Mouse (Mus musculus) kidney, embryonic 14.5 days (tissue): Measurements from ENCODE around the gene Hoxd12. TPM values are rescaled to one million over a fixed set of nuclear protein-coding genes. Genes with fewer than 3 reads are reported as not detected.

Experiments
- ATAC-seq: fragments of 200-750 bp; cut with Nextera tagmentation; 2 replicates; pipeline ENCODE4 v1.8.0; 2017; ENCODE audit warnings: moderate number of reproducible peaks, mild to moderate bottlenecking, moderate TSS enrichment, moderate library complexity; ENCODE audit not compliant: low FRiP score, low TSS enrichment
- H3K27ac ChIP-seq: fragments of 300-500 bp; sonication (generic); 2 replicates; pipeline ENCODE4 v1.5.1; 2014; ENCODE audit warnings: low read depth, mild to moderate bottlenecking, low read length, moderate library complexity, mixed read lengths
- H3K27me3 ChIP-seq: fragments of 300-500 bp; sonication (generic); 2 replicates; pipeline ENCODE4 v1.6.1; 2014; ENCODE audit warnings: mild to moderate bottlenecking, low read length; ENCODE audit not compliant: control insufficient read depth, insufficient read depth
- H3K36me3 ChIP-seq: fragments of 300-500 bp; sonication (generic); 2 replicates; pipeline ENCODE4 v1.6.1; 2014; ENCODE audit warnings: low read length, mixed read lengths; ENCODE audit not compliant: control insufficient read depth, insufficient read depth
- H3K4me1 ChIP-seq: fragments of 300-500 bp; sonication (generic); 2 replicates; pipeline ENCODE4 v1.6.1; 2014; ENCODE audit warnings: low read length, mixed read lengths; ENCODE audit not compliant: control insufficient read depth, insufficient read depth
- H3K4me2 ChIP-seq: fragments of 300-500 bp; sonication (generic); replicated peaks from 2 replicates; pipeline ENCODE4 v1.6.1; 2014; ENCODE audit warnings: low read depth, mild to moderate bottlenecking, low read length
- H3K4me3 ChIP-seq: fragments of 300-500 bp; sonication (generic); 2 replicates; pipeline ENCODE4 v1.5.1; 2014; ENCODE audit warnings: mild to moderate bottlenecking, low read length
- H3K9ac ChIP-seq: fragments of 300-500 bp; sonication (generic); 2 replicates; pipeline ENCODE4 v1.6.1; 2014; ENCODE audit warnings: low read depth, mild to moderate bottlenecking, low read length, moderate library complexity
- H3K9me3 ChIP-seq: fragments of 300-500 bp; sonication (generic); 2 replicates; pipeline ENCODE4 v1.6.1; 2016; ENCODE audit warnings: low read length; ENCODE audit not compliant: control insufficient read depth
- WGBS: fragments of 180-500 bp; shearing (Covaris S2); extraction: QIAGEN DNeasy Blood & Tissue Kit; methylation state at CpG from one replicate; pipeline ENCODE4 v1.1.7; 2014; 5-methylcytosine and 5-hydroxymethylcytosine counted together
- polyA plus RNA-seq: library from polyadenylated mRNA; unstranded; fragments of >200 nt; fragmentation: Nextera tagmentation; extraction: Ambion mirVana; gene quantifications from 2 replicates; pipeline ENCODE4 v1.2.1, GENCODE M21; 2014

Gene Hoxd12
- polyA plus RNA-seq, 1 experiment from 2014 or later = 7.2 TPM

DNA sequence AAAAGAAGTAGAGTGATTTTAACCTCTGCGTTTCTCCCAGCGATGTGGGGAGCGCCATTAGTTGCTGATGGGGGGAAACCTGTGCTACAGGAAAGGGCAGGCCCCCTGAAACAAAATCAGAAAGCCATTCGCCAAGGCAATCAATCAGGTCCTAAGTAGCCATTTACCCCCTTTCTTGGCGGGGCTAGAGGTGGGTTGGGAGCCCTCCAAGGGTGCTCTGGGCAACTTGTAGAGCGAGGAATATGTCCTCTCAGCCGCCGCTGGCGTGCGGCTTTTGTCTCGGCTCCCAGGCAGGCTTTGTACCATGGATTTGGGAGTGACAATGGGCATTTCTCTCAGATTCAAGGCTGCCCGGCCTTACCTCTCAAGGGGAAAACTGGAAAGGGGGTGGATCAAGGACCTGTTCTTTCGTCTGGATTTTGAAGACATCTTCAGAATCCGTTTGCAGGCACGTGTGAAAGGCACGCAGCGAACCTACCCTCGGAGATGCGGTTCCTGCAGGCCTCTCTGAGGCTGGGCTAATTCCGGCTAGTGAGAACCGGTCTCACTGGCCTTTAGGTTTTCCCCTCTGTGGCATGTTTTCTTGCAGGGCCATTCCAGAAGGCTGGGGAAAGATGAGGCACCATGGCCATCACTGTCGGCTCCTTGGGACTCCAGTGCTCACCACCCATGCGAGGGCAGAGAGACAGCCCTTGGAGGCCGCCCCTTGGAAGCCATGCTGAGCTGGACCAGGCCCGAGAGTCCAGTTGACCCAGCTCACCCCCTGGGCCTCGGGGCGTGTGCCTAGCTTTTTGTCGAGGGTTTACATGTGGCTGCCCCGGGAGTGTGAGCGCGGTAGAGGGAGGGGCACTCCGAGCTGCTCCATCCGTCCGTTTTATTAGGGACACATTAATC is 21.9 kb downstream of the Hoxd12 start:
- ATAC-seq = peak; percentile 28
- Histone ChIP-seq H3K4me3 (peak overlapping the region; percentile 85), H3K9me3 (no peaks in the 10 kb centered on the region), H3K9ac (peak overlapping the region; percentile 99), H3K27me3 (0 out of 2 replicates have a peak, but pooled peaks cover 3% of the 10 kb centered on the region), H3K36me3 (peaks cover 8% of the 10 kb centered on the region; the same call in 1 of the 2 replicates), H3K27ac (peak overlapping the region; percentile 99), H3K4me1 (peaks cover 31% of the 10 kb centered on the region; the same call in 1 of the 2 replicates), H3K4me2 (peak overlapping the region; percentile 85)
- 5% methylated on average over 34 of the region's 34 CpGs for WGBS

DNA sequence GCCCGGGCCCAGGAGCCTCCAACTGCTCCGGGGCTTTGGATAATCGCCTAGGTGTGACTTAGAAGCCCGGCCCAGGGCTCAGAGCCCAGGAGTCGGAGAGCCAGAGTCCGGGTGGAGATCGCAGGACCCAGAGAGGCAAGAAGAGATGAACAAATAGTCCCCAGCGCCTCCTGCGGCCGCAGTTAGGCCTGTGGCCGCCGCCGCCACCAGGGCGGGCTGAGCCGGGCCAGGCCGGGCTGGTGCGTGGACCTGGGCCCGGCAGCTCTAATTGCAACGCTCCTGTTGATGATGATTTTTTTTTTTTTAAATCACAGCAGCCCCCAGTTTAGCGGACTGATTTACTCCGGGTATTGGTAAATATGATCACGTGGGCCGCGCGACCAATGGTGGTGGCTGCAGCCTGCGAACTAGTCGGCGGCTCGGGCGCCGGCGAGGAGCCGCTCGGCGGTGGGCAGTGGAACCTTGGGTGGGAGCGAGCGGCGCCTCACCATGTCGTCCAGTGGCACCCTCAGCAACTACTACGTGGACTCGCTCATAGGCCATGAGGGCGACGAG is 22.8 kb downstream of the Hoxd12 start, which contains the start of gene Hoxd9:
Gene Hoxd9, plus strand, starts transcription at position 161 of the 555 bp plus-strand sequence.
- H3K9ac ChIP-seq = peak within 1 kb of the TSS; percentile 99
- H3K27me3 ChIP-seq = no peaks in the 10 kb centered on the region
- ATAC-seq = peak; percentile 52
- H3K36me3 ChIP-seq = peaks cover 8% of the 10 kb centered on the region; the same call in 1 of the 2 replicates
- H3K4me1 ChIP-seq = peaks cover 26% of the 10 kb centered on the region; the same call in 1 of the 2 replicates
- H3K4me3 ChIP-seq = peak within 1 kb of the TSS; percentile 85
- H3K4me2 ChIP-seq = peak within 1 kb of the TSS; percentile 85
- H3K27ac ChIP-seq = peak within 1 kb of the TSS; percentile 99
- WGBS = under 1% methylated on average over 43 of the region's 43 CpGs
- H3K9me3 ChIP-seq = no peaks in the 10 kb centered on the region

DNA sequence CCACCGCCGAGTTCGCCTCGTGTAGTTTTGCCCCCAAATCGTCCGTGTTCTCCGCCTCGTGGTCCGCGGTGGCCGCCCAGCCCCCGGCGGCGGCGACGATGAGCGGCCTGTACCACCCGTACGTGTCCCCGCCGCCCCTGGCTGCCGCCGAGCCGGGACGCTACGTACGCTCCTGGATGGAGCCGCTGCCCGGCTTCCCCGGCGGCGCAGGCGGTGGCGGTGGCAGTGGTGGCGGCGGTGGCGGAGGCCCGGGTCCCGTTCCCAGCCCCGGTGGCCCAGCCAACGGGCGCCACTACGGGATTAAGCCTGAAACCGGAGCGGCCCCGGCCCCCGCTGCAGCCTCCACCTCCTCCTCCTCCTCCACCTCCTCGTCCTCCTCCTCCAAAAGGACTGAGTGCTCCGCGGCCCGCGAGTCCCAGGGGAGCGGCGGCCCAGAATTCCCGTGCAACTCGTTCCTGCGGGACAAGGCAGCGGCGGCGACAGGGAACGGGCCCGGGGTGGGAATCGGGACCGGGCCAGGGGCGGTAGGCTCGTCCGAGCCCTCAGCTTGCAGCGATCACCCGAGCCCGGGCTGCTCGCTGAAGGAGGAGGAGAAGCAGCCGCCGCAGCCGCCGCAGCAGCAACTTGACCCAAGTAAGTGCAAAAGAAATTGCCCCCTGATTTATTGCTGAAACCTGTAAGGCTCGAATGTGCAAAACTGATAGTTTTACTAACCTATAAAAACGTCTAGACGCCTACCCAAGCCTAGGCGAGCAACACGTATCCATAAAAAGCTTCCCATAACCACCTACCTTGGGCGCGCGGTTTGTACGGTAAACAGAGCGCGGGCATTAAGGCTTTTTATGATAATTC is 23.6 kb downstream of the Hoxd12 start:
- peak overlapping the region; percentile 85 for H3K4me2 ChIP-seq
- no peaks in the 10 kb centered on the region for H3K9me3 ChIP-seq
- ATAC-seq = peak; percentile 37
- H3K27me3 ChIP-seq = no peaks in the 10 kb centered on the region
- H3K4me3 ChIP-seq = peak overlapping the region; percentile 85
- H3K4me1 ChIP-seq = peaks cover 26% of the 10 kb centered on the region; the same call in 1 of the 2 replicates
- peak overlapping the region; percentile 99 for H3K27ac ChIP-seq
- H3K36me3 ChIP-seq = peaks cover 8% of the 10 kb centered on the region; the same call in 1 of the 2 replicates
- under 1% methylated on average over 76 of the region's 86 CpGs for WGBS
- H3K9ac ChIP-seq = peak overlapping the region; percentile 99

DNA sequence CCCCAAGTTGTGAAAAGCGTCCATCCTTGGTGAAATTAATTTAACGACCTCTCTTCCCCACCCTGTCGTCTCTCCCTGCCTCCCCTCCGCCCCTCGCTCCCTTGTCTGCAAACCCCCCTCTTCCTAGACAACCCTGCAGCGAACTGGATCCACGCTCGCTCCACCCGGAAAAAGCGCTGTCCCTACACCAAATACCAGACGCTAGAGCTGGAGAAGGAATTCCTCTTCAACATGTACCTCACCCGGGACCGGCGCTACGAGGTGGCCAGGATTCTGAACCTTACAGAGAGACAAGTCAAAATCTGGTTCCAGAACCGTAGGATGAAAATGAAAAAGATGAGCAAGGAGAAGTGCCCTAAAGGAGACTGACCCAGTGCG is 24.2 kb downstream of the Hoxd12 start:
- under 1% methylated on average over 17 of the region's 17 CpGs for WGBS
- Histone ChIP-seq H3K4me1 (peaks cover 28% of the 10 kb centered on the region; the same call in 1 of the 2 replicates), H3K9me3 (no peaks in the 10 kb centered on the region), H3K4me3 (peak overlapping the region; percentile 85), H3K27me3 (no peaks in the 10 kb centered on the region), H3K4me2 (peak overlapping the region; percentile 85), H3K27ac (peak overlapping the region; percentile 99), H3K36me3 (peaks cover 8% of the 10 kb centered on the region; the same call in 1 of the 2 replicates), H3K9ac (peak overlapping the region; percentile 99)
- ATAC-seq = peak; percentile 14

DNA sequence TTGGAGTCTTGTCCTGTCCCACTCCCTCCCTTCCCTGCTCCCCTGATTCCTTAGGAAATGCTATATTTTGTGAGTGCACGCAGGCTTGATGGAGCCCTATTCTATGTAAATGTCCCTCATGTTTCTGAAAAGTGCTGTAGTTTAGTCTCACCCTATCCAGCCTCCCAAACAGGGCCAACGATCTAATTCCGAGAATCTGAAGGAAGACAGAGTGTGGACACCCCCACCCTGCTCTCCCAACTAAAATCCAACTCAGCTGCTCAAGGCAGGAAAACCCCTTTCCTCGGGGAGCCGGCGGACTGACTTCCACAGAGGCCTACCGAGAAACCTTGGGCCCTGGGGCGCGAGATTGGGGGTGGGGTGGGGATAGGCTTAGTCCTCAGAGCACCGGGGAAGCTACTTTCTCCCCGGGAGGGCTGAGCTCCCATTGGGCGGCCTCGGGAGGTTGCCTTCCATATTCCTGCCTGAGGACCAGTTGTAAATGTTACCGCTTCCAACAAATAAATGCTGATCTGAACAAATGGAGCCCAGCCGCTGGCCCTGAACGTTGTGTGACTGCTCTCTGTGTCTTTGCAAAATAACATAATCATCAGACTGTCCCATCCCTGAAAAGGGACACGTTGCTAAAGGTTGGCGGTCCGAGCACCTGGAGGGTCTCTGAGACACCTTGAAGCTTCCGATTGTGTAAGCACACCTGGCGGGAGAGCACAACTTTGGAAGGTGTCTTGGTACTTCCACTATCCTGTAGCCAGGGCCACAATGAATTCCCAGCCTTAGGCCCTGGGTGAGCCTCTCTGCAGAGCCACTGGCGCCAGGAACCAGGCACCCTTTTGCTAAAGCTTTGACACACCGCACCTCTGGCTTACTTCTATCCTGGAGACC is 25.1 kb downstream of the Hoxd12 start:
- H3K27me3 ChIP-seq = no peaks in the 10 kb centered on the region
- no peaks in the 10 kb centered on the region for H3K9me3 ChIP-seq
- H3K9ac ChIP-seq = peak overlapping the region; percentile 99
- no peak for ATAC-seq
- H3K4me3 ChIP-seq = peak overlapping the region; percentile 85
- WGBS = 7% methylated on average over 23 of the region's 23 CpGs
- H3K36me3 ChIP-seq = peaks cover 8% of the 10 kb centered on the region; the same call in 1 of the 2 replicates
- peak overlapping the region; percentile 85 for H3K4me2 ChIP-seq
- peaks cover 32% of the 10 kb centered on the region; the same call in 1 of the 2 replicates for H3K4me1 ChIP-seq
- H3K27ac ChIP-seq = peak overlapping the region; percentile 99

DNA sequence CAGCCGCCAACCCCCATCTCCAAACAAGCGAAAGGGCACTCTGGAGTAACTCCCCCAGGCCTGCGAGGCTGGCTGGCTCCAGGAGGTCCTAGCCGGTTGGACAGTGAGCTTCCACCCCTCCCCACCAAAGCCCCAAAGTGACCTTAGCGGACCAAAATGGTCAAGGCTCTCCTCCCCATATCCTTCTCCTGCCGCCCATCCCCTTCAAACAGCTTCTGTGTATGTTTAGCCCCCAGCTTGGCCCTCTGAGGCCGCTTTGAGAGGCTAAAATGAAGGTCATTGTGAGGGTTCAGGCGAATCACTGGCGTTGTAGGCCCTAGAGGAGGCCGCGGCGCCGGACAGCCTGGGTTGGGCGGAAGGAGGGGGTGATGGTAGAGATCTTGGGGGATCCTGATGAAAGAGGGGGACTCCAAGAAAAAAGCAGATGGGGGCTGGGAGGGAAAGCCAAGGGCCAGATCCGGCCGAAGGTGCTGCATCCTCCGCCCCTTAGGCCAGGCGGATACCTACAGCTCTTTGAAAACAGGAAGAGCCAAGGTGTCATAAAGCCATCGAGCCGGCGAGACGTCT is 25.8 kb downstream of the Hoxd12 start:
- 7% methylated on average over 22 of the region's 22 CpGs for WGBS
- Histone ChIP-seq H3K36me3 (peaks cover 3% of the 10 kb centered on the region; the same call in 1 of the 2 replicates), H3K9me3 (no peaks in the 10 kb centered on the region), H3K4me2 (peak overlapping the region; percentile 85), H3K4me3 (peak overlapping the region; percentile 85), H3K27me3 (no peaks in the 10 kb centered on the region), H3K27ac (peak overlapping the region; percentile 99), H3K9ac (peak overlapping the region; percentile 99), H3K4me1 (peaks cover 26% of the 10 kb centered on the region; the same call in 1 of the 2 replicates)
- peak; percentile 6; the same call in 1 of the 2 replicates for ATAC-seq

DNA sequence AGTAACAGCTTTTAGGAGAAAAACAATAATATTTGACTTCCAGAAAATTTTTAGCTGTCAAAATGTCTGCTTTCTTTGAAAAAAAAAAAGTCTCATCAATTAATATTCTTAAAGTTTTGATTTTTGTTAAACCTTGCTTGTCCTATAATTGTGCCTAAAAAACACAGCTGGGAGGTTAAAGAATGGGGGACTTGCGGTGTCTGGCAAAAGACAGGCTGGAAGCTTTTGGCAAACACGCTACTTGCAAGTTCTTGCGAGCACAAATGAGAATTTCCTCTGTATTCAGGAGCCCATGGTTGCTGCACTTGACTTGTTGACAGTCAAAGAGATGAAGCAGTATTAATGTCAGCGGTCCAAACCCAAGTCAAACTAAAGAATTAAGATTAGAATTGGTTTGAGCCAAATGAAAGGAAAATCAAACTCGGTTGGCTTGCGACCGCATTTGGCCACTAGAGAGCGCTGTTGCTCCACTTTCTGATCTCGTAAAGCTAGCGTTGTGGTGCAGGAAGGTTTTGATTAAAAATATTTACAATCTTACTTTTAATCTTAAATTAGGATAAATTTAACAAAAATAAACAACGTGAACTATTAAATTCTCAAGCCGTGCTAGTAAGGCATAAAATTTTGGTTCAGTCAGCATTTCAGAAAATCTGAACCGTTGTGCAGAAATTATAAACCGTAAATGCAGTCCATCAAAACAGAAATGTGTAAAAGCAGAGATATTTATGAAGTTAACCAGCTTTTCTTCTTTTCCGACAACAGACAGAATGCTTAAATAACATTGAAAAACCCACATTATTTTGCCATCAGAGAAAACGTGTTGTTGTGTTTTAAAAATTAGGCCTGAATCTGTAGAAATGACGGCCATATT is 27.4 kb downstream of the Hoxd12 start:
- Histone ChIP-seq H3K27me3 (no peaks in the 10 kb centered on the region), H3K9me3 (no peaks in the 10 kb centered on the region), H3K27ac (peak overlapping the region; percentile 49; the same call in 1 of the 2 replicates), H3K4me2 (peak overlapping the region; percentile 56), H3K36me3 (no peaks in the 10 kb centered on the region), H3K4me1 (peaks cover 13% of the 10 kb centered on the region; the same call in 1 of the 2 replicates), H3K9ac (no peak overlapping the region), H3K4me3 (peak overlapping the region; percentile 2; the same call in 1 of the 2 replicates)
- no peak for ATAC-seq
- WGBS = 11% methylated on average over 17 of the region's 17 CpGs
